Mouse (Mus musculus) small intestine, adult 2 months (tissue): Measurements from ENCODE around the gene Hs3st5.

Experiments used
- CTCF ChIP-seq: fragments of 200-500 bp; IDR thresholded peaks from 2 replicates; pipeline ENCODE4 v1.5.1; 2012; ENCODE audit warnings: low read depth, mild to moderate bottlenecking, control low read depth, inconsistent platforms, low read length, moderate library complexity, mixed read lengths; ENCODE audit not compliant: insufficient replicate concordance, insufficient read length; ENCODE audit errors: extremely low read depth
- POLR2A ChIP-seq: fragments of 200-500 bp; IDR thresholded peaks from 2 replicates; pipeline ENCODE4 v1.6.1; 2012; ENCODE audit warnings: low read depth, mild to moderate bottlenecking, control low read depth, inconsistent platforms, low read length, moderate library complexity

- no peak for TF ChIP-seq POLR2A
- no peak for TF ChIP-seq CTCF
These were observed 48.6 kb downstream of the Hs3st5 start for GRCm38 (mm10) chr10:36554941-36555888.
